Mouse (Mus musculus) heart, postnatal 0 days (tissue): ENCODE data around the gene Nrk.

ENCODE experiments used
- CTCF ChIP-seq: IDR thresholded peaks from 2 replicates; pipeline ENCODE4 v1.5.1; 2016; ENCODE audit warnings: antibody characterized with exemption, control low read depth, low read depth
- EP300 ChIP-seq: IDR thresholded peaks from 2 replicates; pipeline ENCODE4 v1.6.1; 2016; ENCODE audit warnings: antibody characterized with exemption, low read depth

GRCm38 (mm10) chrX:138978501-138978900, 64.3 kb downstream of the Nrk start:
- TF ChIP-seq CTCF = no peak
- TF ChIP-seq EP300 = no peak
